Mouse (Mus musculus) stomach, postnatal 0 days (tissue): ENCODE results near the gene Il6st.

Source experiments
- CTCF ChIP-seq: IDR thresholded peaks from 2 replicates; pipeline ENCODE4 v1.5.1; 2016; ENCODE audit warnings: antibody characterized with exemption, low read depth, mild to moderate bottlenecking, moderate library complexity
- EP300 ChIP-seq: optimal IDR thresholded peaks from 2 replicates; pipeline ENCODE3; 2016; ENCODE audit warnings: antibody characterized with exemption

DNA sequence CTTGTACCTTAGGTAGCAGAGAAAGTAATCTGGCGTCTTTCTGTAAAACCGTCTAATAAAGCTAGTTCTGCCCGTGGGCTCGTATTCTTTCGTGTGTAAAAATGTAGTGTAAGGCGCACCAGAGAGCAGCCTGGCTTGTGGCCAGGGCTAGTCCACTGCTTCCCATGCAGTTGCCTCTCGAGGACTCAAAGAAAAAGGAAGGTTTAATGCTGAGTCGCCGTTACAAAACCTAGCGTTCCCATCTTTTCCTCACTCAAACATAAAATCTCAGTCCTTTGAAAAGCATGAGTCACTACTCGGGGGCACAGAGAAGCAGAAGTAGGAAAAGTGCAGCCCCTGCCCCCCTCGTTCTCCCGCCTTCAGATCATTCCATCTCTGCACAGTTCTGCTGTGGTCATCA, 42.9 kb downstream of the Il6st start:
- TF ChIP-seq CTCF (no peak), EP300 (no peak)
